Mouse (Mus musculus) c-Kit-positive CD71-positive TER-119-positive erythroid progenitor cells, embryonic 14.5 days (primary cell): Measurements from ENCODE around the gene Kxd1.

Experiments
- DNase-seq: peaks from one replicate; pipeline ENCODE4 v3.0.0-alpha.2; 2013; ENCODE audit warnings: low spot score

Kxd1 gene

DNA sequence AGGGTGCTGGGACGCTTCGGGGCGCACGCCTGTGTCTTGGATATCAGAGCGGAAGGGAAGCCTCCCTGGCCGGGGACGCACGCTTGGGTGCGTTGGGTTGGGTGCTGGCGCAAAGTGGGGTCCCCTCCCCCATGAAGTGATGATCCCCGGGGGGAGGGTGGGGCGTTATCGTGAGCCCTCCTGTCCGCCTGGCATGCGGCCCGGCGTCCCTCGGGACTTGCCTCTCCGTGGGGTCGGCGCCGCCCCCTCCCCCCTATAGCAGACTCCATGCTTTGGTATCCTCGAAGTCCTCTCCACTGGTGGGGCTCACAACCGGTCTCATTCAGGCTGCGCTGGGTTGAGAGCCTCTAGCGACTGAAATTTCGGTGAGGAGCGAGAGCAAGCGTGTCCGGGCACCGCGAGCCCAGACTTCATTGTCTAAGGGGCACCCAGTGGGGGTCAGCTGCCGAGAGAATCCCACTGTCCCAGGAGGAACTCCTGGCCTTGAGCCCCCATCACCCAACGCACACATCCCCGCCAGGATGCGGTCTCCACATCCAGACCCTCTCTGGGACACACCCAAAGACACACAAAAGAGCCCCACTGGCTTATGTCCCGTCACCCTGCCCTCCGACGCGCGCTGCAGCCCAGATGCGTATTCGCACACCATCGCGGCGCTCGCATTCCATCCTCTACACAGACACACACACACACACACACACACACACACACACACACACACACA, 33.9 kb downstream of the Kxd1 start:
- no peak for DNase-seq

DNA sequence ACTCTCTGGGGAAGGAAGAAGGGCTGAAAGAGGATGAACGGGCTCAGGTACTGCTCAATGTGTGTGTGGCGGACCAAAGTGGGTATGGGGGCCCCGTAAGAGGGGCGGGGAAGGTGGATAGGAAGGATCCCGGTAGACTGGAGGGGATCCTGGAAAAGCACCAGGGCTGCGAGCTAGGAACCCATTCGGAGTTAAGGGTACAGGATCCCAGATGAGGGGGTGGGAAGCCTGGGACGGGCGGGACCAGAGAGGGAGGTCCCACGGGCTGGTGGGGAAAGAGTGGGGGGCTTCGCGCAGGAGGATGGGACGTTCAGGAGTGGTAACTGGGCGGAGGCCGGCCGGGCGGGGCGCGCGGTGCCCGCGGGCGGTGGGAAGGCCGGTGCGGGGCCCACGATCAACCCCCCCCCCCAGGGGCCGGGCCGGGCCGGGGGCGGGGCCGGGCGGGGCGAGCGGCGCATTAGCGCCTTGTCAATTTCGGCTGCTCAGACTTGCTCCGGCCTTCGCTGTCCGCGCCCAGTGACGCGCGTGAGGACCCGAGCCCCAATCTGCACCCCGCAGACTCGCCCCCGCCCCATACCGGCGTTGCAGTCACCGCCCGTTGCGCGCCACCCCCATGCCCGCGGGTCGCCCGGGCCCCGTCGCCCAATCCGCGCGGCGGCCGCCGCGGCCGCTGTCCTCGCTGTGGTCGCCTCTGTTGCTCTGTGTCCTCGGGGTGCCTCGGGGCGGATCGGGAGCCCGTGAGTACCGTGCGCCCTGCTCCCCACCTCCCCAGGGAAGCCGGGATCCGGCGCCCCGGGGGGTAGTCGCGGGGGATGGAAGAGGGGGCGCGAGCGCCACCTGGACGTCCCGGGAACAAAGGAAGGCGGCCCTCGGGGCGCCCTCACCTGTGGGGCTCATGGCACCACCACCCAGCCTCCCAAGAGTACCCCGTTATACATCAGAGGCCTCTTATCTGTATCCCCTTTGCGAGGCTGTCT, 34.8 kb downstream of the Kxd1 start, which contains the start of gene Crlf1:
Crlf1 (plus strand) TSS at position 495 of the 977 bp plus-strand sequence.
- no peak for DNase-seq

DNA sequence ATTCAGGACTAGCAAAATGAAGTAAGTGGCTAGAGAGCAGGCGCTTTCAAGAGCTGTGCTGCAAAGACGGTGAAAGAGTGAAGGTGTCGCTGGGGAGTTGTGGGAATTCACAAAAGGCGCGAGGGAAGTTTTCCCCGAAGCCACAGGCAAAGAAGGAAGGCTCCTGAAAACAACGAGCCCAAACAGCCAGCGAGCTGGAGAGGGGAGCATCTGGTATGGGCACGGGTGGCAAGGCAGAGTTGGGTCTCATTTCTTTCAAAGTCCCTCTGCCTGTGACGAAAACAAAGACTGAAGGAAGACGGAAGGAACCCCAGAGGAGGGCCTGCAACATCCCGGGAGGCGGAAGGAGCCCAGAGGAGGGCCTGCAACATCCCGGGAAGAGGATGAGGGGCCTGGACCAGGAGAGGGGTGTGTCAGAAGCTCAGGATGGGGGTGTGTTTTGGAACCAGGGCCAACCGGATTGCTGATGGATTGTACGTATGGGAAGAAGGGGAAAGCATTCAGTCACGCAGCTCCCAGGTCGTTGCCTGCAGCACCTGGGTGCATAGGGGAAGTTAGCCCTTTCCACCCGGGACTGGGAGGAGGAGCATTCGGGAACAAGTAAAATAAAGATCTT, 36.8 kb downstream of the Kxd1 start:
- no peak for DNase-seq

DNA sequence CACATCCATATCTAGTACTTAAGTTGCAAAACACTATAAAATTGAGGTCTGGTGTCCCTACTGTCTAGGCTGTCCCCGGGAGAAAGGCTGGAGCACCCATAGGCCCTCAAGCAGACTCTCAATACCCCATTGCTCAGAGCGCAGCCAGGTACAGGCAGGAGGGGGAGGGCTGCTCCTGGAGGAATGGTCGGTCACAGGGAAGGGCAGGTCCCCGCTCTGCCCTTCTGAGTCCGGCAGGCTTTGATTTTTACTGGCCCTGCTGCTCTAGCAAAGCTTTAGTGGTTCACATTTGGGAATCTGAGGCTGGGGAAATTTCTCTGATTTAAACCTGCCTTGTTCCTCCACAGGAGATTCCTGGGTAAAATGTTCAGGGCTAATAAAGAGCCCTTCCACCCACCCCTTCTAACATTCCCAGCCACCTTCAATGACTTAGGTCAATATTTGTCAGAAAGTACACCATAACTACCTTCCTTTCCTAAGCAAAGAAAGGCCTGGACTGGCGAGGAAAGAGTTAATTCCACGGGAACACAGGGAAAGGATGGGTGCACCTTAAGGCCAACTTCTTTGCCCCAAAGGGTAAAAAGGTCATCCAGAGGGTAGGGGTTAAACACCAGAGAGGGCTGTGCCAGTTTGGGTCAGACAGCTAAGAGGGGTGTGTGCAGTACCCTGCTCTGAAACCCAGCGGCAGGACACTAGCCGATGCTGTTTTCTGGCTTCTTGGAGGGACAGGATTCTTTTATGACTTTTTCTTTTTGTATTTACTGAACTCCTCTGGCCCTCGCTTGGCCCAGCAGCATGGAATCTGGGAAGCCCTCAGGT, 37.5 kb downstream of the Kxd1 start:
- no peak for DNase-seq

DNA sequence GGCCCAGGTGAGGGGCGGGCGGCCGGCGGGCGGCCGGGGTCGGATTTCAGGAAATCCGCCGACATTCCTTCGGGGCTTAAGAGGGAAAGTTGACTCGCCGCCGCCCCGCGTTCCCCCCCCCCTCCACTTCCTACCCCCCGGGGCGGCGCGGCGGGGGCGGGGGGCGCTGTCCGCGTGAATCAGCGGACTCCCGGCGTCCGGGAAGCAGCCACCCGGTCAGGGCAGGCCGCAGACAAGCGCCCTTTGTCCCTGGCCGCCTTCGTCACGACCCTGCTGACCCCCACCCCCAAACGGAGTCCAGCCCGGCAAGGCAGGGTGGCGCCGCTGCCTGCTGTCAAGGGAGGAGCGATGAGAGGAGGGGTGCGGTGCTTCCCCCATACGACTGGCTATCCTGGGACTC, 38.2 kb downstream of the Kxd1 start:
- no peak for DNase-seq

DNA sequence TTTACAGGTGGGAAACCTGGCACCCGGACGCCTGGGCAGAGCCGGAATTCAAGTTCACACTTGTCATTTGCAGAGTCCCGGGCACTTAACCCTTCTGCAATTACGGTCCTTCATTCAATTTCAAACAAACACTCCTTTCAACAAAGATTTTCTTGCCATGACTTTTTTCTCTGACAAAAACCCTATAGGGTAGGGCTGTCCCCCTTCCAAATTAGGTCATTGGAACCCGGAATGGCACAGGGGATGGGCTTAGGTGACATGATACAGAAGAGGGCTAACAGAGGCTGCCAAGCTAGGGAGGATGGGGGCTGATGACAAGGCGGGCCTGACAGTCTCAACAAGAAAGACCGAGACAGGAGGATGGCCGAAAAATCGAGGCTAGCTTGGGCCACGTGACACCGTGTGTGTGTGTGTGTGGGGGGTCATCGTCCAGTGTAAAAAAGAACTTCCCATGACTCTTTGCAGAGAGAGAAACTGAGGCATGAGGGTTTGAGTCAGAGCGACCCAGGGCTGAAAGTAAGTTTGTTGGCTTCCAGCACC, 38.8 kb downstream of the Kxd1 start:
- DNase-seq: no peak

DNA sequence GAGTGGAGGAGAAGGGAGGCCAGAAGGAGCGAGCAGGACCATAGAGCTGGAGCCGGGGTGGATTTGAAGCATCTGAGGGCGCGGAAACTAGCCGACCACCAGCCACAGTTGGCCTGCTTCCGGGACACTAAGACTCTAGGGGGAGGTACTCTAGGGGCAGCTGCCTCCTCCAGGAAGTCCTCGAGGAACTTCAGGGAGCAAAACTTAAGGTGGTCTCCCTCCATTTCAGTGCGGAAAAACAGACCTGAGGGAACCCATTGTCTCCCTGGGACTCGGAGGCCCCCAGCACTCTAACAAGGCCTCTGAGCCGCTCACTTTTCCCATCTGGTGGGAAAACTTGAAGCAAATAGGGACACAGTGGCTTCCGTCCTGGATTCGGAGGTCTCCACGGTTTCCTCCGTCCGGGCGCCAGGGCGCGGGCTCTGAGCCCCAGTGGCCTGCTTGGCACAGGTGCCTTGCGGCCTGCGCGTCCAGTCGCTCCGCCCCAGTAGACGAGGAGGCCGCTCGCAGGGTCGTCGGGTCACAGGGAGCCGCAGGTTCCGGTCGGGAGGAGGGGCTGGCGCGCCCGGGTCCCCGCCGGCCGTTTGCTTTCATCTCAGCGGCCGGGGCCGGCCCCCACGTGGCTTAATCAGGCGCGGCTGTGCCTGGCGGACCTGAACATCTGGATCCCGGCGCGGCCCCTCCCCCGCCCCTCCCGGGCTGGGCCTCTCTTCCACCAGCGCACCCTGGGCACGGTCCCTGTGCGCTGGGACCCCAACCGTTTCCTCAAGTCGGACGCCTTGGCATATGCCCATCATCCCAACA, 39.6 kb downstream of the Kxd1 start:
- no peak for DNase-seq

DNA sequence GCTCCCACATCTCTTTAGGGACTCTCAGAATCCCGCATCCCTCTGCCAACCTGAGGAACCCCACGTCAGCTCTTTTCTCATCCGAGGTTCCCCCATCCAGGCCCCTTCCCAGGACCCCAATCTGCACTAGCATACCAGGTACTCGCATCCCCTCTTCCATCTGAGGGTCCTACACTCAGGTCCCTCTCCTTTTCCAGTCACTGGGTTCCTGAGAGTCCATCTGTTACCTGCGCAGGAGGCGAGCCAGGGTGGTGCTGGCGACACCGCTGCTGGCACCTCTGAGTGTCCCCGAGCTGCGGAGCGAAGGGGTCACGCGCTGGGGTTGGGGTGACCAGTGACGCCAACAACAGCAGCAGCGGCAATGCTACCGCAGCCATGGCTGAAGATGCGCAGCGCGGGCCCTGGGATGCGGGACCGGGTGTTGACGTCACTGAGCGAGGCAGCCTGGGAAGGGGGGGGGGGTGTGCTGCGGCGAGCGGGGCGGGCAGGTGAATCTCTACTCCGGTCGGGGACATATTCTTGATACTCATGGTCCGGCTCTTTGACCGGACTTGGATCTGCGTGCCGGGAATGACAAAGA, 40.7 kb downstream of the Kxd1 start, which contains the start of gene Tmem59l:
Tmem59l (minus strand) TSS at position 418 of the 580 bp plus-strand sequence.
- no peak for DNase-seq

DNA sequence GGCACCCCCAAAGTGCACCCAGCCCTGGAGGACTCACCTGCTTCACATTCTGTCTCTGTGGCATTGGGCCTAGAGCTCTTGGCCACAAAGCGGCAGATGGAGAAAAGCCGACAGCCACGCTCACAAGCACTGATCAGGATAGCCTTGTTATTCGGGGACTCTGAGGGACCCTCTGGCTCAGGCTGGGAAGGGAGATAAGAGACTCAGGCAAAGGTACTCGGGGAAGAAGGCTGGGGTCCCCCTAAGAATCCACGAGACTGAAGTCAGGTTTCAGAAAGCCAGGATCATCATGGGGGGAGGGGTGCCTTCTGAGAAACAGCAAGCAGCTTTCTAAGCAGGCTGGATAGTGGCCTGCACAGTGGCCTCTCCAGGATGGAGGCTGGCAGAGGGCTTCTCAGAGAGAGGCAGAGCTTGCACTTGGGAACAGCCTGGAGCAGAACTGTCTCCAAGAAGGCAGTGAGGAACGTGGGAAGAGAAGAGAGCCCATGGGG, 41.5 kb downstream of the Kxd1 start:
- DNase-seq: no peak

DNA sequence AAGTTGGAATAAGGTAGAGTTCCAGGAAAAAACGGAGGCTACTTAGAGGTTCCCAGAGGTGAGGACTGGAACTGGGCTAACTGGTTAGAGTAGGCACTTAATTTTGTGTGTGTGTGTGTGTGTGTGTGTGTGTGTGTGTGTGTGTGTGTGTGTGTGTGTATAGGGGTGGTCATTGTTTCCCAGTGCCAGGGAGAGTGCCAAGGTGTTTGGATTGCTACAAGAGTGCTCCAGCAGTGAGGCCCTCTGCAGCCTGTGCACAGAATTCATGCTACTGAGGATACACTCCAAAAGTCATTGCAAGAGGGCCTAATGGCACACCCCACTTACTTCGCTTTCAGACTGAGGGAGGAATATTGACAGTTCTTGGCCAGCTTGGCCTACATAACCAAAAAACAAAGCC, 44.8 kb downstream of the Kxd1 start:
- no peak for DNase-seq

DNA sequence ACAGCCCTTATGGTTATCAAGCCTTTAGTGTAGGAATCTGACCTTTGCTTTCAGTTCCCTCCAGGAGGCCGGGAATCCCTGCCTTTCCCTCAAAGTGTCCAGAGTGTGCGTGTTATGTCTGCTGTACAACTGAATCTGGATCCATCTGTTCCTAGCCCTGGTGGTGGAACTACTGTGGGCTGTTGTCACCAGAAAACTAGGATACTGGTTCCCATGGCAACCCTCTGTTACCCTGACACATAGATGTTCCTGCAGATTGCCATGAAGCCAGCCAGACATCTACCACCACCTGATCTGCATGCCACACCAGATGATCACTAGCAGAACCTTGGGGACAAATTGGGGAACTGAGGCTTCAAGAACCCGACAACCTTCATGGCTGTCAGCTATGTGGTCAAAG, 45.8 kb downstream of the Kxd1 start:
- DNase-seq: no peak

DNA sequence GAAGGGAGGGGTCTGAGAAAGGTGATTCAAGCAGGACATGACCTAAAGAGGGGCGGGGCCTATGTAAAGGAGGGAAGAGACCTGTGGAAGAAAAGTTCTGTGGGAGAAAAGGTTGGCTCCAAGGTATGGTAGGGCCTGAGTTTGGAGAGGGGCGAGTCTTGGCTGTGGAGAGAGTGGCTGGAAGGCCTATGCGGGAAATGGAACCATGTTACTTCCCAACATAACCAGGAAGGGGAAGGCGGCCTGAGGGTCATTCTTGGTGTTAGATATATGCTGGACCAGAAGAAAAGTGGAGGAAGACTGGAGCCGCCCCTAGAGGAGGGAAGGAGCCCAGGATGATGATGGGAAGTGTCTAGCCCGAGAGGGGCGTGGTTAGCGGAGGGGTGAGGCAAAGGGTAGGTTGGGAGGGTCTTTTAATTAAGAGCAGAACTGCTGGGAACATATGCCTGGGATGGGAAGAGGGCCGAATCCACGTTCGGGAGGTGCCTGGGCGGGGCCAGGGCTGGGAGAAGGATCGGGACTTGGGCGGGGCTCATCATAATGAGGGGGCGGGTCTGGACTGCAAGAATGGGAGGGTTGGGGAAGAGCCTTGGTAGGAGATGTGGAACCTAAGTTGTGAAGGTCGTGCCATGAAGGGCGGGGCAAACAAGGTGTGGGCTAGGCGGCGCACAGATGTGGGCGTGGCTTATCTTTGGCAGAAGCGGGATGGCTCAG, 50.3 kb downstream of the Kxd1 start:
- peak; percentile 77 for DNase-seq

DNA sequence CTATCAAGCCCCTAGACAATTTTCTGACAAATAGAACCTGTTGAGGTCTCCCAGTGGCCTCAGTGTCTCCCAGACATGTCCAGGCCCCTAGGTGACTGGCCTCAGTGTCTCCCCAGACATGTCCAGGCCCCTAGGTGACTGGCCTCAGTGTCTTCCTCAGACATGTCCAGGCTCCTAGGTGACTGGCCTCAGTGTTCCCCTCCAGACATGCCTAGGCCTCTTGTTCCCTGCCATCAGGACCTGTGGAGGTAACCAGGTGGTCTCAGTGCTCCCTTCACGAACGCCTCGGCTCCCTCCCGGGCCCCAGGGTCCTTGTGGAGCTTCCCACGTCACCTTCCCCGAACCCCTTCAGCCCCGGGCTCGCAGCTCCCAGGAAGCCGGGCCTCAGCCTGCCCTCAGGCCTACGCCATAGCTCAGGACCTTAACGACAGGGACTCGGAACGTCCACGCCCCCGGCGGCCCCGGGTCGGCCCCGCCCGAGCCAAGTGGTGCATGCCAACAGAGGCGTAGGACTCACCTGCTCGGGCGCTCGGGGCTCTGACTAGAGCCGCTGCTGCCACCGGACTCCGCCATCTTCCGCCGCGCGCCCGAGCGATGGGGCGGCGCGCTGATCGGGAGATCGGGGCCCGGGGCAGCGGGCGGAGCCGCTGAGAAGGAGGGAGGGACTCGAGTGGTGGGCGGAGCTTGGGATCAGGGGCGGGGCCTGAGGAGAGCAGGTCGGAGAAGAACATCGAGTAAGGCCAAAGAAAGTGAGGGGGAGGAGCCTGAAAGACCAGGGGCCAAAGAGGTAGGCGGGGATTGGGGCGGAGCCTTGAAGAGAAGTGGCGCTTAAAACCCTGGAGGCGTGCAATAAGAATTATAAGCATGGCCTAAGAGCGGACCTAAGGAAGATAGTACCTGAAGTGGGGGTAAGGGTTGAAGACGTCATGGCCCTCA, 51.2 kb downstream of the Kxd1 start, which contains the start of gene Klhl26:
Klhl26 (minus strand) TSS at position 636 of the 936 bp plus-strand sequence.
- DNase-seq: peak; percentile 99

DNA sequence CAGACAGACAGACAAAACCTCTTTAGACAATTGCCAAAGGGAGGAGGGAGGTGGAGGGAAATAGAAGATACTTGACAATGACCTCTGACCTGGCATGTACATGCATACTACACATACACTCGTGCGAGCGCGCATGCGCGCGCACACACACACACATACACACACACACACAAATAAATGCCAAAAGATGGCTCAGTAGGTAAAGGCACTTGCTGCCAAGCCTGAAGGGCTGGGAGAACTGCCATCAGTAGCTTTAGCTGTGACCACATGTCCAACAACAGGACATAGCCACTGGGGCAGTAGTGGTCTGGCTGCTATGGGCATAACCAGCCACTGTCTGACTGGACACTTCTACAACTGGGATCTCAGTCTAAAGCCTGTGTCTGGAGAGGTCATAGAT, 55.9 kb downstream of the Kxd1 start:
- DNase-seq: no peak

DNA sequence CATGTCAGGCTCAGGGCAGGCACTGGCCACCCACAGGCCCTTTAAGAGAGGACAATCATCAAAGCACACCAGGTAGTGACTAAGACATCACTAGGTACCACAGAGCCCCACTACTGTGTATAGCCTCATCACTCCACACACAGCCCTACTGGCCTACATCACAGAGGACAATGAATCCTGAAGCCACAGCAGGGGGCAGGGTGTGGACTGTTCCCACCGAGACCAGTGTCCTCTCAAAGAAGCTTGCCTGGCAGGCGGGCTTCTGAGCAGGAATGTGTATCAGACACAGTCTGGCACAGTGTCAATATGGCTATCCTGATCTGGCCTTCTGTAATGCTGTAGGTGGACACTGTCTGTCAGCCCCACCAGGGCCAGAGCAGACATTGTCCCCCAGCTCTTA, 57.8 kb downstream of the Kxd1 start:
- no peak for DNase-seq

DNA sequence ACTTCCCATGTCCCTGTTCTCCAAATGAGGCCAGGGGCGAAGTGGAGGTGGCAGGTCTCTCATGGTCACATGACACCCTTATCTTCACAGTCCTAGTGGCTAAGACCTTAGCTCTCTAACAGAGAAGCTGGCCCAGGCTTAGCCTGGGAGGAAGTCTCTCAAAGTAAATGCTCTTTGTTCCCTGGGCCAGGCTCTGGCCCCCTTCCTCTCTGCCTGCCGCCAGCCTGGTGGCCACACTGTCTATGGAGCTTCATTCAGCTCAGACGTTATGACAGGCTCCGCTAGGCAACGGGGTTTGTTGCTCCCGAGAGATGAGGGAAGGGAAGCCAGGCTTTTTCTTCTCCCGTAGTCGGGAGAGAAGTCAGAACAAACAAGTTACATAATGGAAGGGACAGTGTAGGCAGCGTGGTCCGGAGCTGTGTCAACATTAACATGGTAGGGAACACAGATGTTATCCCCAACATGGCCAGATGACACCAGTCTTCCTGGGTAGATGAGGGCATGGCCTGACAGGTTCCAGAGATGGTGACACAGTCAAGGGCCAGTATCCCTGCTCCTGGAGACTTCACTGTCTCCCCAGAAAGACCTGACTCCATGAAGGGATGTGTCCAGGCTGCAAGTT, 58.4 kb downstream of the Kxd1 start:
- DNase-seq: no peak

DNA sequence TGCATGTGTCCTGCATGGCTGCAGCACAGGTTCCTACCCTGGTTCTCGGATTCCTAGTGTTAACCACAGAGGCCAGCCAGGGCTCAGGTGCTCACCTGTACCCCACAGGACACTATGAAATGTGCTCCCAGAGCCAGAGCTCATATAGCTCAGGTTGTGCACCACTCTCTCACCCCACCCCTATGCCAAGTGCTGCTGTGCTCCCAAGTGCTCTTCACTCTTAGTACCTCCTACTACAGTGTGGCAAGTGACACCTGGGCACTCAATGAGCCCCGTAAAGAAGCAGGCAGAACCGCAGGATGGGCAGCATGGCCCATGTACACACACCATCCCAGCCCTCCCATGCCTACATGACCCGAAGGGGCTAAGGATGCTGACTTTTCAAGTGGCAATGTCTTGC, 59.0 kb downstream of the Kxd1 start:
- DNase-seq: no peak

DNA sequence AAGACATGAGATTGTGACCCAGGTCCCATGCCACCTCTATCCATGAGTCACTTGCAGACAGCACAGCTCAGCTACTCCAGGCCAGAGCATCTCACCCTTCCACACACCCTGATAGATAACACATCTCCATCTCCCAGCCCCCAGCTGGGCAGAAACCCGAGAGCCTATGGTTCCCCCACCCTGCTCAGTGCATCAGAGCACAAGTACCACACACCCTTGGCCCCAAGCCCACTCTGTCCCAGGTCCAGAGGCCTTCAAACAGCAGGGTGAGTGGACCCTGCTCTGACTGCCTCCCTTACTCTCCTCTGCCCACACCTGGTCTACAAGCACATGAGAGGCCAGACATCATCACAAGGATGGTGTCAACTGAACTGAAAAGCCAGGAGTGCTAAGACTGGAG, 59.8 kb downstream of the Kxd1 start:
- DNase-seq: no peak
